Mouse (Mus musculus): ENCODE results near the gene Hdac11.

- TF ChIP-seq CTCF (IDR thresholded peaks at IDR 0.05; ENCODE audit: low read depth, low read length) (no peak), GATA2 (IDR thresholded peaks at IDR 0.05; ENCODE audit: borderline replicate concordance, low read depth, low read length) (no peak), GATA1 (IDR thresholded peaks at IDR 0.05; ENCODE audit: borderline replicate concordance, low read length) (no peak), TAL1 (conservative IDR thresholded peaks at IDR 0.05; ENCODE audit: low read depth, low read length) (no peak)
These were observed 31.9 kb upstream of the Hdac11 start for GRCm38 (mm10) chr6:91124286-91125227.
